Mouse (Mus musculus) adipocyte (in vitro differentiated cells): ENCODE measurements around the gene Dscam.

ENCODE experiments used
- DNase-seq: peaks from one replicate; pipeline ENCODE4 v3.0.0-alpha.2; 2016; ENCODE audit warnings: low spot score

Gene Dscam

GRCm38 (mm10) chr16:96934795-96935194 is 235.8 kb downstream of the Dscam start:
- no peak for DNase-seq

GRCm38 (mm10) chr16:96932211-96932610 is 238.3 kb downstream of the Dscam start:
- DNase-seq = no peak

- no peak for DNase-seq
Observed at GRCm38 (mm10) chr16:96931771-96932170, 238.8 kb downstream of the Dscam start.

- DNase-seq = no peak
Observed at GRCm38 (mm10) chr16:96928011-96928410, 242.5 kb downstream of the Dscam start.

GRCm38 (mm10) chr16:96927408-96927807 is 243.1 kb downstream of the Dscam start:
- DNase-seq = no peak

GRCm38 (mm10) chr16:96926977-96927376 is 243.6 kb downstream of the Dscam start:
- DNase-seq = no peak

- no peak for DNase-seq
Observed at GRCm38 (mm10) chr16:96923941-96924340, 246.6 kb downstream of the Dscam start.

GRCm38 (mm10) chr16:96914495-96914894 is 256.1 kb downstream of the Dscam start:
- DNase-seq = no peak

GRCm38 (mm10) chr16:96912836-96913235 is 257.7 kb downstream of the Dscam start:
- no peak for DNase-seq

- no peak for DNase-seq
Observed at GRCm38 (mm10) chr16:96912103-96912502, 258.4 kb downstream of the Dscam start.

- DNase-seq = peak; percentile 34
Observed at GRCm38 (mm10) chr16:96910405-96911164, 260.0 kb downstream of the Dscam start.

GRCm38 (mm10) chr16:96907818-96908217 is 262.7 kb downstream of the Dscam start:
- no peak for DNase-seq

GRCm38 (mm10) chr16:96907081-96907480 is 263.5 kb downstream of the Dscam start:
- no peak for DNase-seq

GRCm38 (mm10) chr16:96906630-96907029 is 263.9 kb downstream of the Dscam start:
- no peak for DNase-seq

- DNase-seq = no peak
Observed at GRCm38 (mm10) chr16:96904761-96905160, 265.8 kb downstream of the Dscam start.

- no peak for DNase-seq
Observed at GRCm38 (mm10) chr16:96904359-96904758, 266.2 kb downstream of the Dscam start.

- no peak for DNase-seq
Observed at GRCm38 (mm10) chr16:96902596-96902995, 268.0 kb downstream of the Dscam start.

GRCm38 (mm10) chr16:96901234-96902014 is 269.1 kb downstream of the Dscam start:
- peak; percentile 33 for DNase-seq

GRCm38 (mm10) chr16:96899329-96899728 is 271.2 kb downstream of the Dscam start:
- DNase-seq = no peak

GRCm38 (mm10) chr16:96896510-96897133 is 273.9 kb downstream of the Dscam start:
- peak; percentile 39 for DNase-seq

- peak; percentile 84 for DNase-seq
Observed at GRCm38 (mm10) chr16:96888036-96888435, 282.5 kb downstream of the Dscam start.

GRCm38 (mm10) chr16:96885817-96886216 is 284.7 kb downstream of the Dscam start:
- no peak for DNase-seq

GRCm38 (mm10) chr16:96884590-96884989 is 286.0 kb downstream of the Dscam start:
- DNase-seq = peak; percentile 31
